Mouse (Mus musculus) heart, postnatal 0 days (tissue): ENCODE measurements at regions not wholly inside any gene's neighbourhood (a gene's known extent, or its start where the extent isn't known, plus 50 kb on each side); places are given as distances from the start of the nearest gene placed in this dataset.

ENCODE experiments used
- CTCF ChIP-seq: IDR thresholded peaks from 2 replicates; pipeline ENCODE4 v1.5.1; 2016; ENCODE audit warnings: antibody characterized with exemption, control low read depth, low read depth
- EP300 ChIP-seq: IDR thresholded peaks from 2 replicates; pipeline ENCODE4 v1.6.1; 2016; ENCODE audit warnings: antibody characterized with exemption, low read depth

DNA sequence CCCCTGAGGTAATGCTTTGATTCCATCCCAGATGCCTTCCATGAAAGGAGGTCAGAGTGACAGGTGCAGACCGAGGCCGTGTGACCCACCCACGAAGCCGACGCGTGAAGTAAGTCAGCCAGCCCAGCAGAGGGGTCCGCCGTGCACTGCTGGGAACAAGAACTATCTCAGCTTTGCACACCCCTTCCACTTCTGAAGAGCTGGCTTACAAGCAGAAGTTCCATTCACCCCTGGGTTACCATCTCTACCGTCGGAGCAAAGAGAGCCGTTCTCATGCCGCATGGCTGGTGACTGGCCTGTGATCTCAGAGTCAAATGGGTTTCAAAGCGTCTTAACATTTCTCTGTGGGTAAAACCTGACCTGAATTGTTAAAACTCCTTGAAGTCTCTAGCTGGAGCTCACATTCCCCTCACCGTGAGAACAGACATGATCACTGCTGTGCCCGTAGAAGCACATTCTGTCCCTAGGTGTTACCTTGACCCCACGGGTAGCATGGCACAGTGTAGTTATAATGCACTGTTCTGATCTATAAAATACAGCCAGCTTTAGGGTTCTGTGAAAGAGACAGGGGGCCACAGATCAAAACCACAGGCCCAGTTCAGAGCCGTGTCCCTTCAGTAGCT lies 364.1 kb upstream of the 3110018I06Rik start:
- TF ChIP-seq CTCF (no peak), EP300 (no peak)
